Mouse (Mus musculus) embryonic facial prominence, embryonic 10.5 days (tissue): ENCODE results near the gene Adarb2. TPM values are rescaled to one million over a fixed set of nuclear protein-coding genes. Genes with fewer than 3 reads are reported as not detected.

Experiments used
- DNase-seq: peaks from one replicate; pipeline ENCODE4 v3.0.0-alpha.2; 2017; ENCODE audit warnings: low spot score
- H3K27ac ChIP-seq: fragments of 300-500 bp; sonication (generic); replicated peaks from 2 replicates; pipeline ENCODE4 v1.5.1; 2016; ENCODE audit warnings: mild to moderate bottlenecking
- H3K27me3 ChIP-seq: fragments of 300-500 bp; sonication (generic); replicated peaks from 2 replicates; pipeline ENCODE4 v1.6.1; 2016; ENCODE audit warnings: low read depth, mild to moderate bottlenecking; ENCODE audit not compliant: poor library complexity, severe bottlenecking
- H3K36me3 ChIP-seq: fragments of 300-500 bp; sonication (generic); replicated peaks from 2 replicates; pipeline ENCODE4 v1.6.1; 2016; ENCODE audit warnings: mild to moderate bottlenecking, moderate library complexity
- H3K4me1 ChIP-seq: fragments of 300-500 bp; sonication (generic); 2 replicates; pipeline ENCODE4 v1.6.1; 2016
- H3K4me3 ChIP-seq: fragments of 300-500 bp; sonication (generic); 2 replicates; pipeline ENCODE4 v1.5.1; 2016; ENCODE audit warnings: mild to moderate bottlenecking, moderate library complexity
- H3K9me3 ChIP-seq: fragments of 300-500 bp; sonication (generic); 2 replicates; pipeline ENCODE4 v1.6.1; 2016; ENCODE audit warnings: mild to moderate bottlenecking
- WGBS: fragments of 180-500 bp; shearing (Covaris S2); methylation state at CpG from one replicate; pipeline ENCODE4 v1.1.7; 2016; 5-methylcytosine and 5-hydroxymethylcytosine counted together
- polyA plus RNA-seq: library from polyadenylated mRNA; unstranded; fragments of >200 nt; fragmentation: Nextera tagmentation; extraction: Ambion mirVana; gene quantifications from 2 replicates; pipeline ENCODE4 v1.2.1, GENCODE M21; 2016

Adarb2 gene
- polyA plus RNA-seq, 1 experiment from 2014 or later: 2.6 TPM

- 68% methylated on average over 5 of the region's 5 CpGs for WGBS
- no peaks in the 10 kb centered on the region for H3K27me3 ChIP-seq
- no peak overlapping the region for H3K4me3 ChIP-seq
- no peak for DNase-seq
- H3K4me1 ChIP-seq: no peaks in the 10 kb centered on the region
- no peaks in the 10 kb centered on the region for H3K9me3 ChIP-seq
- H3K27ac ChIP-seq: no peak overlapping the region
- no peaks in the 10 kb centered on the region for H3K36me3 ChIP-seq
These were observed 431.0 kb downstream of the Adarb2 start for GRCm38 (mm10) chr13:8633385-8634337.

DNA sequence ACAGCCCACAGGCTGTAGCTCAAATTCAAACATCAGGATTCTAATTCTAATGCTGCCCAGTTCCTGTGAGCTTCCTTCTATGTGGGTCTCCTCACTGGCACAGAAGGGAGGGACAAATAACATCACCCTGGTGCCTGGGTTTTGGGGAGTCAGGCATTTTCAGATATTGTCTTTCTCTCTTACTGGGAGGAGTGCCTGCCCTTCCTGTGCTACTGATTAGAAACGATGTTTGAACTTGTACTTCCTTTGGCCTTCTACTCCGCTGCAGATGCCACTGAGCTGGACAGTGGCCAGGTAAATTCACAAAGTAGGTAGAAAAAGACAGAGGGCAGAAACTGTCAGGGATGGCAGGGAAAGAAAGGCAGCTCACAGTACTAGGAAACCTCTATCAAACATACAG lies 439.4 kb downstream of the Adarb2 start:
- Histone ChIP-seq H3K36me3 (no peaks in the 10 kb centered on the region), H3K4me1 (no peaks in the 10 kb centered on the region), H3K27me3 (no peaks in the 10 kb centered on the region), H3K27ac (no peak overlapping the region), H3K4me3 (no peak overlapping the region), H3K9me3 (no peaks in the 10 kb centered on the region)
- no peak for DNase-seq
- WGBS: 88% methylated on average over 2 of the region's 2 CpGs

DNA sequence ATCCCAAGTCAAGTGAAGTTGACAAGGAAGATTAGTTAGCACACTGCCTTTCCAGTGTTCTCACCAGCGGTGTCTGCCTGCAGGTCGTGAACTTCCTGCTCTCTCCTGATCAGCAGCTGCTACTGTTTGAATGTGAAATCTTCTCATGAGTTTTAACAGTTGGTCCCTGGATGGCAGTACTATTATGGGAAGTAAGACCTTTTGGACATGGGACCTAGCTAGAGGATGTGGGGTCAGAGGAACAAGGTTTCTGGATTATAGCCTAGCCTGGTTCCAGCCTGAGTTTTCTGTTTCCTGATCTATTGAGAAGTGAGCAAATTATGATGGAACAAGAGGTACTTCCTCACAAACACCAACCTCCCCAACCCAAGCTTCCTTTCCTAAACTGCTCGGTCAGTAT lies 441.3 kb downstream of the Adarb2 start:
- H3K36me3 ChIP-seq: no peaks in the 10 kb centered on the region
- H3K27ac ChIP-seq: no peak overlapping the region
- no peaks in the 10 kb centered on the region for H3K4me1 ChIP-seq
- DNase-seq: no peak
- 78% methylated on average over 3 of the region's 3 CpGs for WGBS
- no peaks in the 10 kb centered on the region for H3K27me3 ChIP-seq
- no peaks in the 10 kb centered on the region for H3K9me3 ChIP-seq
- no peak overlapping the region for H3K4me3 ChIP-seq

DNA sequence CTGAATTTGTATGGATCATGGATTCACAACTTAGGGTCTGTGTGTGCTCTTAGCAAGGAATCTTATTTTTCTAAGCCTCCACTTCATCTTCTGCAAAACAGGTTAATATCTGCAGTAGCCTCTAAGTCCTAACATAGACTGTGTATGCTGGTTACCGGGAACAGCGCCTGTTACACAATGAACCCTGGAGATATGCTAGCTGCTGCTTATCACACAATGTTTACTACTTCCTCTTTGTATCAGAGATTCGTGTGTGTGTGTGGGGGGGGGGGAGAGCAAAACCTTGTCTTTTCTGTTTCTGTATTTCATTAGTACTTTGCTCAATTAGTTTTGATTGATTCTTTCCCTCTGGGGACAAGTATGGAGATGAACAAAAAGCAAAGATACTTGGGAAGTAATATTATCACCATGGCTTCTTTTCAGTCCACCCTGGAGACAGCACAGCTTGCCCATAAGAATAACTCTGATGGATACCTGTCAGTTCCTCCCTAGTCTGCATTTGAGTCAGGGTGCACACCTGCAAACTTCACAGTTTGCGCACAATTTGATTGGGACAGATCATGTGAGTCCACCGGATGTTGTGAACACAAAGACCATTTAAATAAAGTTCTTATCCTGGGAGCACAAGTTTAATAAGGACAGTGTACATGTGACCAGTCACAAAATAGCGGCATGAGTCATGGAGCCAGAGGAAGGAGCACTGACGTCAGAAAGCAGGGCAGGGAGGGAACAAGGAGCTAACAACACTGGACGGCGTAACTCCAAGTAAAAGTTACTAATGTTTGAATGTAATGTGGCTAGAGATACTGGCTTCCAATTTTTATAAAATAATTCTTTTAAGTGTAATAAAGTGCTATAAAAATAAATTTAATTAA lies 442.4 kb downstream of the Adarb2 start:
- H3K36me3 ChIP-seq: no peaks in the 10 kb centered on the region
- H3K4me1 ChIP-seq: no peaks in the 10 kb centered on the region
- H3K4me3 ChIP-seq: no peak overlapping the region
- H3K27me3 ChIP-seq: no peaks in the 10 kb centered on the region
- H3K9me3 ChIP-seq: no peaks in the 10 kb centered on the region
- 84% methylated on average over 9 of the region's 9 CpGs for WGBS
- no peak overlapping the region for H3K27ac ChIP-seq
- no peak for DNase-seq

GRCm38 (mm10) chr13:8649261-8649660 lies 446.6 kb downstream of the Adarb2 start:
- no peaks in the 10 kb centered on the region for H3K27me3 ChIP-seq
- WGBS: 77% methylated on average over 2 of the region's 2 CpGs
- H3K4me1 ChIP-seq: no peaks in the 10 kb centered on the region
- DNase-seq: no peak
- no peak overlapping the region for H3K27ac ChIP-seq
- H3K4me3 ChIP-seq: no peak overlapping the region
- H3K9me3 ChIP-seq: no peaks in the 10 kb centered on the region
- H3K36me3 ChIP-seq: no peaks in the 10 kb centered on the region

DNA sequence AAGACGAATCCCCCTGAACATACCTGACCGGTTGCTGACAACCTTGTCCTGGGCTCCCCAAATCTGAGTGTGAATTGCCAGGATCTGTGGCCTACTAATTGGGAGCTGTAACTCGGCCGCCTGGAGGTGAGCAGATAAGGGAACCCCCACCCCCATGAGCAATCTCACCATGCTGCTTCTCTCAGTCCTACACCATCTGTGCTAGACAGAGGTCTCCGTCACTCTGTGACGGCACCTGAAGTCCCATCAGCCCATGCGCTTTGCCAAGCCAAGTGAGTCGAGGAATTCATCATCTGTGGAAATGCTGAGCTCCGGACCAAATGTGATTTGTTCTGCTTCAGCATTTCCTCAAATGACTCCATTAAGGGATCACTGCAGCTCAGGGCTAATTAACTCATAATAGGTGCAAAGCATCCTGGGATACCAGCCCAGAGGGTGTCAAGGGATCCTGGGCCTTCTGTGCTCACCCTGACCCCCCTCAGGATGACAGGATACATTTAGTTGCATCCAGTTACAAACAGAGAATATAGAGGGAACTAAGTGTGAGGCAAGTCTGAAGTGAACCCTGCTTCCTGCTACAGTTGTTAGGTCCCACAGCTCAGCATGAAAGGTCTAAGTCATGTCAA lies 462.1 kb downstream of the Adarb2 start:
- DNase-seq: no peak
- Histone ChIP-seq H3K4me1 (no peaks in the 10 kb centered on the region), H3K36me3 (no peaks in the 10 kb centered on the region), H3K9me3 (no peaks in the 10 kb centered on the region), H3K27me3 (no peaks in the 10 kb centered on the region), H3K27ac (no peak overlapping the region), H3K4me3 (no peak overlapping the region)
- 91% methylated on average over 9 of the region's 9 CpGs for WGBS

DNA sequence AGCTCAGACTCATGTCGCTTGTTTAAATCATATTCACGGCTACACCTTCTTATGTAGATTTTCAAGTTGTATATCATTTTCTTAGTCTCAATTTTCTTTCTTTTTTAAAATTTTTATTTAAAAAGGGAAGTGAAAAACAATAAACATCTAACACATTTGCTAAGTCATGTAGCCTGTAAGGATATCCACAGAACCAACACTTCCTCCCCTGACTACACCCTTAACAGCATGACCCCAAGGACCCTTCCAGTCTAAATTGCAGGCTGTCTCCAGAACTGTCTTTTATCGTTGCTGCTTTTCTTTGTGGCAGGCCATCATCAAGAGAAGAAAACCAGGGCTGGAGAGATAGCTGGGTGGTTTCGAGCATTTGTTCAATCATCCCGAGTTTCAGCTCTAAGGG lies 474.5 kb downstream of the Adarb2 start:
- Histone ChIP-seq H3K4me3 (no peak overlapping the region), H3K4me1 (no peaks in the 10 kb centered on the region), H3K36me3 (no peaks in the 10 kb centered on the region), H3K27ac (no peak overlapping the region), H3K9me3 (no peaks in the 10 kb centered on the region), H3K27me3 (no peaks in the 10 kb centered on the region)
- no peak for DNase-seq
- 77% methylated on average over 5 of the region's 5 CpGs for WGBS

DNA sequence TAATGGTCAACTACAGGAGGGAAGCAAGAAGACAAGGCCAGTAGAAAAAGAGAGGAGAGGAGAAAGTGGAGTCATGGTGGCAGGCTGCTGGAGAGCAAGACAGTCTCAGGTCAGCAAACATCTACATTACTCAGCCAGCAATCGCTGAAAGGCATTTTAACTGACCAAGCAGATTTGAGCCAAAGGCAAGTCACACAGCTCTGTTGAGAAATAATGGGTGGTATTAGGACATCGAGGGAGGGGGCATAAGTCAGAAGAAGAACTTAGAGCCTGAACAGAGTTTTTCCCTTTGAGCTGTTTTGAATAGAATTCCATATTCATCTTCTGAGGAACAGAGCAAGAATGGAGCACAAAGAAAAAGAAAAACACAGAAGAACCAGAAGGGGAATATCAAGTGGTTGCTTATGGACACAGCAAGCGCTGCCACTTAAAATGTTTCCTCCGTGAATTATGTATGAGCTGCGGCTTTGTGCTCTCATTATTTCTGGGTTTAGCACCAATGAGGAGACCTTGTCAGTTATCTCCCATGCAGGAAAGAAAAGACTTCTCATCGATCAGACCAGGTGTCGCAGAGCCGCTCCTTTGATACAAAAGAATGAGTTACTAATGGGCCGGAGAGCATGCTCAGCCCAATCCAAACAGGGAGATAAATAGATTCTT lies 477.9 kb downstream of the Adarb2 start:
- Histone ChIP-seq H3K4me1 (no peaks in the 10 kb centered on the region), H3K27me3 (no peaks in the 10 kb centered on the region), H3K36me3 (no peaks in the 10 kb centered on the region), H3K9me3 (no peaks in the 10 kb centered on the region), H3K27ac (no peak overlapping the region), H3K4me3 (no peak overlapping the region)
- no peak for DNase-seq
- 84% methylated on average over 9 of the region's 9 CpGs for WGBS

DNA sequence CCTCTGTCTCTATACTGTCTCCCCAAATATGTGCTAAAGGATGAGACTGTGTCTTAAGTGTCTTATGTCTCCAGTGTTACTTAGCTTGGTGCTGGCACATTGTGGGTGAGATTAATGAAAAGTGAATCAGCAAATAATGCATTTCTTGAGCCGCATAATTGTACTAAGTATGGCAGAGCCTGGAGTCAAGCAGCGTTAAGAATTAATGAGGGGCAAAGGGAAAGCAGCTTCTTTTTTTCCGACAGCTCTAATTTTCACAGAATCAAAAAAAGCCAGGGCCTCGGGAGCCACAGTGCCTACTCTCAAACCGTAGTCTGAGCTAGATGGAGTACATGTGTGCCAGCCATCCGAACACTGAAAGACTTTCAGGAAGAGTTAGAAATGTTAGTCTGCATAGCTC lies 488.8 kb downstream of the Adarb2 start:
- no peak overlapping the region for H3K27ac ChIP-seq
- 81% methylated on average over 6 of the region's 6 CpGs for WGBS
- no peaks in the 10 kb centered on the region for H3K9me3 ChIP-seq
- no peak for DNase-seq
- H3K27me3 ChIP-seq: no peaks in the 10 kb centered on the region
- H3K4me1 ChIP-seq: no peaks in the 10 kb centered on the region; the same call in 1 of the 2 replicates
- H3K4me3 ChIP-seq: no peak overlapping the region
- H3K36me3 ChIP-seq: no peaks in the 10 kb centered on the region

DNA sequence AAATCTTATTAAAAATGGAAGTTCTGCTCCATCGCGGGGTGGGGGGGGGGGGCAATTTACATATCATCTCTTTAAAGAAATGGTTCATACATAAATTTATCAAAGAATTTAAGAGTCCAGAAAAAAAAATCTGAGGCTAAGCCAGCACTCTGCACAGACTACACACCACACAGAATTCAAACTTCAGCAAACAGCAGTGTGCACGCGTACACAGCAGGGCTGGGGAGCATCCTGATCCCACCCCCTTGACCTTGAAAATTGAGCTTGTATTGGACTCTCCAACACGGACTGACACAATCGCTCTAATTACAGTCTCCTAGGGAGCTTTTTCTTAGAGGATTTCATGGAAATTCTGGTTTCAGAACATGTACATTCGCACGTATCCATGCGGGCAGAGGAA lies 490.1 kb downstream of the Adarb2 start:
- H3K4me3 ChIP-seq: no peak overlapping the region
- no peaks in the 10 kb centered on the region; the same call in 1 of the 2 replicates for H3K4me1 ChIP-seq
- H3K36me3 ChIP-seq: no peaks in the 10 kb centered on the region
- no peaks in the 10 kb centered on the region for H3K27me3 ChIP-seq
- H3K9me3 ChIP-seq: no peaks in the 10 kb centered on the region
- no peak for DNase-seq
- no peak overlapping the region for H3K27ac ChIP-seq
- 81% methylated on average over 9 of the region's 9 CpGs for WGBS

GRCm38 (mm10) chr13:8698451-8698850 lies 495.8 kb downstream of the Adarb2 start:
- Histone ChIP-seq H3K36me3 (no peaks in the 10 kb centered on the region), H3K27me3 (no peaks in the 10 kb centered on the region), H3K4me3 (no peak overlapping the region), H3K9me3 (no peaks in the 10 kb centered on the region), H3K27ac (no peak overlapping the region), H3K4me1 (peaks cover 5% of the 10 kb centered on the region; the same call in 1 of the 2 replicates)
- DNase-seq: no peak
- WGBS: 87% methylated on average over 5 of the region's 5 CpGs

- no peak overlapping the region for H3K27ac ChIP-seq
- no peaks in the 10 kb centered on the region for H3K36me3 ChIP-seq
- H3K4me1 ChIP-seq: peaks cover 5% of the 10 kb centered on the region; the same call in 1 of the 2 replicates
- DNase-seq: no peak
- H3K9me3 ChIP-seq: no peaks in the 10 kb centered on the region
- H3K27me3 ChIP-seq: no peaks in the 10 kb centered on the region
- 86% methylated on average over 3 of the region's 3 CpGs for WGBS
- H3K4me3 ChIP-seq: no peak overlapping the region
These were observed 497.2 kb downstream of the Adarb2 start for GRCm38 (mm10) chr13:8699831-8700230.
